10 mouse cellular contexts compared by ENCODE assay signal in the genomic region with DNA sequence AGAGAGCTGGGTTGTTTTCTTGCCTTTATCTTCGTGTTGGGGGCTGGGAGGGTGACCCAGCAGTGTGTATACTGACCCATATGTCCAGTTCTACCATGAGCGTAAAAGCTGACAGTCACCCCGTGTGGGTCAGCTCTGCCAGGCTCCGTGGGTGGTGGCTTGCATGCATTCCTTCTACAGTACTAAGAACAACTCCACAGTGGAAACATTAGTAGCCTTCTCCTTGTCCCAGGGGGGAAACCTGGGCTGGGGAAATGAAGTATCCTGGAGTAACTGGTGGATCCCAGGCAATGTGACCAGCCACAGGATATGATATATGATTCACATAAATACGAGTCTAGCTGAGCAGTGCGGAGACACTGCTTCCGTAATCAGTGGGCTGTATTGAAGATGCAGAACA. TPM values are rescaled to one million over a fixed set of nuclear protein-coding genes. Genes with fewer than 3 reads are reported as not detected.
DNase-seq lines count a peak whose midpoint lies in the region; ATAC-seq and TF ChIP-seq lines count a peak whose summit lies in the region.
"Had no signal": no experiment of that assay in that cellular context is flagged by ENCODE, and none has a peak within 500 bp of the region (broad histone marks: within the 10 kb centered on the region; RNA-seq: fewer than 3 reads in every experiment).

No protein-coding gene starts in this region.

- H3K36me3 ChIP-seq in heart, embryonic 13.5 days, result peaks cover 15% of the 10 kb centered on the region
- no peaks in the 10 kb centered on the region for H3K36me3 ChIP-seq in heart, adult 2 months (ENCODE audit: control insufficient read depth, insufficient read depth, low read length)
- H3K36me3 ChIP-seq in hindbrain, embryonic 15.5 days, result no peaks in the 10 kb centered on the region
- no peaks in the 10 kb centered on the region for H3K36me3 ChIP-seq in midbrain, embryonic 15.5 days (replicated peaks)

- H3K9me3 ChIP-seq in heart, embryonic 13.5 days, result no peaks in the 10 kb centered on the region
- H3K9me3 ChIP-seq in hindbrain, embryonic 15.5 days, result no peaks in the 10 kb centered on the region
- no peaks in the 10 kb centered on the region for H3K9me3 ChIP-seq in midbrain, embryonic 15.5 days

- H3K27me3 ChIP-seq in heart, embryonic 13.5 days (replicated peaks), result no peaks in the 10 kb centered on the region
- no peaks in the 10 kb centered on the region for H3K27me3 ChIP-seq in heart, adult 2 months (ENCODE audit: control insufficient read depth, insufficient read depth, low read length)
- peaks cover 32% of the 10 kb centered on the region for H3K27me3 ChIP-seq in hindbrain, embryonic 15.5 days
- peaks cover 25% of the 10 kb centered on the region for H3K27me3 ChIP-seq in midbrain, embryonic 15.5 days (replicated peaks)

- H3K4me2 ChIP-seq in heart, embryonic 13.5 days, result peak overlapping the region; percentile 83
- H3K4me2 ChIP-seq in hindbrain, embryonic 15.5 days, result peak overlapping the region; percentile 96
- peak overlapping the region; percentile 99 for H3K4me2 ChIP-seq in midbrain, embryonic 15.5 days

- intact Hi-C loops in heart, adult 2 months (cut with DNase I), result no loop called here
- intact Hi-C loops in left cerebral cortex, postnatal 25 days (cut with DNase I), result no loop called here
- intact Hi-C loops in left cerebral cortex, postnatal 14 days (cut with DNase I), result no loop called here

- H3K27ac ChIP-seq in heart, embryonic 13.5 days (replicated peaks), result peak overlapping the region; percentile 96
- no peak overlapping the region for H3K27ac ChIP-seq in heart, adult 2 months
- no peak overlapping the region for H3K27ac ChIP-seq in hindbrain, embryonic 15.5 days (replicated peaks)
- no peak overlapping the region for H3K27ac ChIP-seq in midbrain, embryonic 15.5 days
- H3K27ac ChIP-seq: liver, embryonic 14.5 days had no signal

- peaks cover 2% of the 10 kb centered on the region; the same call in 1 of the 2 replicates for H3K79me2 ChIP-seq in heart, adult 2 months (replicated peaks; ENCODE audit: control insufficient read depth, insufficient read depth, low read length)

- TF ChIP-seq EP300 in heart, adult 2 months (IDR thresholded peaks at IDR 0.05; ENCODE audit: insufficient read depth, low read depth, low read length), result no peak

- H3K4me3 ChIP-seq in heart, embryonic 13.5 days, result peak overlapping the region; percentile 80
- H3K4me3 ChIP-seq in heart, adult 2 months, result no peak overlapping the region
- peak overlapping the region; percentile 63 for H3K4me3 ChIP-seq in hindbrain, embryonic 15.5 days
- H3K4me3 ChIP-seq in midbrain, embryonic 15.5 days, result peak overlapping the region; percentile 59; the same call in 1 of the 2 replicates

- peaks cover 79% of the 10 kb centered on the region for H3K4me1 ChIP-seq in heart, embryonic 13.5 days
- H3K4me1 ChIP-seq in heart, adult 2 months (ENCODE audit: control insufficient read depth, insufficient read depth, low read length), result peaks cover 9% of the 10 kb centered on the region
- H3K4me1 ChIP-seq in hindbrain, embryonic 15.5 days (replicated peaks), result peaks cover 29% of the 10 kb centered on the region
- H3K4me1 ChIP-seq in midbrain, embryonic 15.5 days, result peaks cover 22% of the 10 kb centered on the region

- TF ChIP-seq CTCF in heart, adult 2 months (IDR thresholded peaks at IDR 0.05), result no peak

- WGBS in heart, embryonic 13.5 days, result 20% methylated on average over 7 of the region's 7 CpGs
- WGBS in heart, adult 2 months, result 29% methylated on average over 7 of the region's 7 CpGs
- 17% methylated on average over 7 of the region's 7 CpGs for WGBS in hindbrain, embryonic 15.5 days
- 26% methylated on average over 7 of the region's 7 CpGs for WGBS in midbrain, embryonic 15.5 days

- DNase-seq in heart, adult 2 months, result no peak
- DNase-seq in NIH3T3 (ENCODE audit: low read depth), result peak; percentile 72
- DNase-seq in left cerebral cortex, postnatal 25 days (ENCODE audit: low spot score in 2 of 2), result no peak
- DNase-seq in left cerebral cortex, postnatal 14 days (ENCODE audit: low spot score in 2 of 2), result no peak
- DNase-seq in cerebellum, adult 11-12 months, result no peak
- DNase-seq: adrenal gland, postnatal 36 days had no signal

- ATAC-seq in heart, embryonic 13.5 days (ENCODE audit: extremely low read depth, insufficient number of reproducible peaks, low FRiP score, low TSS enrichment), result no peak
- no peak for ATAC-seq in hindbrain, embryonic 15.5 days (ENCODE audit: low FRiP score, low read depth)
- no peak for ATAC-seq in midbrain, embryonic 15.5 days (replicated peaks)

- TF ChIP-seq POLR2A in heart, adult 2 months (IDR thresholded peaks at IDR 0.05; ENCODE audit: insufficient read depth, low read depth, low read length), result no peak

- H3K9ac ChIP-seq in heart, embryonic 13.5 days, result peak overlapping the region; percentile 93
- no peak overlapping the region for H3K9ac ChIP-seq in heart, adult 2 months (ENCODE audit: low read depth, low read length)
- no peak overlapping the region for H3K9ac ChIP-seq in hindbrain, embryonic 15.5 days
- no peak overlapping the region for H3K9ac ChIP-seq in midbrain, embryonic 15.5 days
- H3K9ac ChIP-seq: liver, embryonic 14.5 days had no signal

RNA-seq across cellular contexts. Expression of gene Erbb2, which starts 1.5 kb away (rescaled TPM):
- polyA plus RNA-seq in heart, embryonic 13.5 days (2015; fragmentation: Nextera tagmentation; extraction: Ambion mirVana), result 48.1 and 49.0 TPM in 2 replicates
- 1 to 10 TPM; 6.6 to 6.9 TPM for total RNA-seq in heart, adult 2 months (2021)
- polyA plus RNA-seq in heart, adult 2 months (2012; rRNA removed), result 8.4 and 9.2 TPM in 2 replicates
- polyA plus RNA-seq in hindbrain, embryonic 15.5 days (2015; fragmentation: Nextera tagmentation; extraction: Ambion mirVana), result 8.9 and 9.0 TPM in 2 replicates
- 6.8 and 7.7 TPM in 2 replicates for polyA plus RNA-seq in midbrain, embryonic 15.5 days (2015; fragmentation: Nextera tagmentation; extraction: Ambion mirVana)
- total RNA-seq in left cerebral cortex, postnatal 25 days (2021), result 1 to 10 TPM; 1.8 to 2.4 TPM
- 1 to 10 TPM; 2.0 to 3.2 TPM for total RNA-seq in left cerebral cortex, postnatal 14 days (2021)

RNA-seq across cellular contexts. Expression of gene Pgap3, which starts 13.4 kb away (rescaled TPM):
- 19.0 and 19.1 TPM in 2 replicates for polyA plus RNA-seq in heart, embryonic 13.5 days (2015; fragmentation: Nextera tagmentation; extraction: Ambion mirVana)
- total RNA-seq in heart, adult 2 months (2021), result 1 to 10 TPM; 7.7 to 8.5 TPM
- polyA plus RNA-seq in heart, adult 2 months (2012; rRNA removed), result 18.8 and 21.1 TPM in 2 replicates
- 7.4 and 9.6 TPM in 2 replicates for polyA plus RNA-seq in hindbrain, embryonic 15.5 days (2015; fragmentation: Nextera tagmentation; extraction: Ambion mirVana)
- 9.6 and 9.9 TPM in 2 replicates for polyA plus RNA-seq in midbrain, embryonic 15.5 days (2015; fragmentation: Nextera tagmentation; extraction: Ambion mirVana)
- total RNA-seq in left cerebral cortex, postnatal 25 days (2021), result 10 to 100 TPM; 10.1 to 11.3 TPM
- 10 to 100 TPM; 10.7 to 11.1 TPM for total RNA-seq in left cerebral cortex, postnatal 14 days (2021)

RNA-seq across cellular contexts. Expression of gene Mien1, which starts 25.1 kb away (rescaled TPM):
- 93.8 and 113 TPM in 2 replicates for polyA plus RNA-seq in heart, embryonic 13.5 days (2015; fragmentation: Nextera tagmentation; extraction: Ambion mirVana)
- 10 to 100 TPM; 61.6 to 63.6 TPM for total RNA-seq in heart, adult 2 months (2021)
- 53.5 and 80.0 TPM in 2 replicates for polyA plus RNA-seq in heart, adult 2 months (2012; rRNA removed)
- 246 and 250 TPM in 2 replicates for polyA plus RNA-seq in hindbrain, embryonic 15.5 days (2015; fragmentation: Nextera tagmentation; extraction: Ambion mirVana)
- polyA plus RNA-seq in midbrain, embryonic 15.5 days (2015; fragmentation: Nextera tagmentation; extraction: Ambion mirVana), result 233 and 238 TPM in 2 replicates
- total RNA-seq in left cerebral cortex, postnatal 25 days (2021), result 100 to 1,000 TPM; 119 to 120 TPM
- total RNA-seq in left cerebral cortex, postnatal 14 days (2021), result 100 to 1,000 TPM; 105 to 106 TPM

RNA-seq across cellular contexts. Expression of gene Pnmt, which starts 27.5 kb away (rescaled TPM):
- polyA plus RNA-seq in heart, embryonic 13.5 days (2015; fragmentation: Nextera tagmentation; extraction: Ambion mirVana), result 1.3 and 1.5 TPM in 2 replicates
- total RNA-seq in heart, adult 2 months (2021), result 1 to 10 TPM in 1 of 2 experiments, under 1 TPM in 1; 0.91 to 1.5 TPM
- polyA plus RNA-seq in heart, adult 2 months (2012; rRNA removed), result 1.6 and 2.6 TPM in 2 replicates
- polyA plus RNA-seq in hindbrain, embryonic 15.5 days (2015; fragmentation: Nextera tagmentation; extraction: Ambion mirVana), result 3.7 and 4.0 TPM in 2 replicates
- 1.2 and 1.3 TPM in 2 replicates for polyA plus RNA-seq in midbrain, embryonic 15.5 days (2015; fragmentation: Nextera tagmentation; extraction: Ambion mirVana)
- under 1 TPM; 0.39 to 0.73 TPM for total RNA-seq in left cerebral cortex, postnatal 25 days (2021)
- total RNA-seq in left cerebral cortex, postnatal 14 days (2021), result 1 to 10 TPM in 1 of 2 experiments, under 1 TPM in 1; 0.78 to 1.0 TPM
- polyA plus RNA-seq: liver, embryonic 14.5 days had no signal

RNA-seq across cellular contexts. Expression of gene Tcap, which starts 30.1 kb away (rescaled TPM):
- polyA plus RNA-seq in heart, embryonic 13.5 days (2015; fragmentation: Nextera tagmentation; extraction: Ambion mirVana), result 159 and 184 TPM in 2 replicates
- total RNA-seq in heart, adult 2 months (2021), result 1,000 to 10,000 TPM; 1,095 to 3,136 TPM
- 1,250 and 1,827 TPM in 2 replicates for polyA plus RNA-seq in heart, adult 2 months (2012; rRNA removed)
- 0.39 TPM in 1 of 2 replicates, not detected in the other for polyA plus RNA-seq in hindbrain, embryonic 15.5 days (2015; fragmentation: Nextera tagmentation; extraction: Ambion mirVana)
- polyA plus RNA-seq in midbrain, embryonic 15.5 days (2015; fragmentation: Nextera tagmentation; extraction: Ambion mirVana), result 0.43 TPM in 1 of 2 replicates, not detected in the other
- total RNA-seq in left cerebral cortex, postnatal 25 days (2021), result 10 to 100 TPM in 1 of 2 experiments, 1 to 10 TPM in 1; 9.3 to 11.6 TPM
- 10 to 100 TPM in 1 of 2 experiments, 1 to 10 TPM in 1; 8.8 to 13.1 TPM for total RNA-seq in left cerebral cortex, postnatal 14 days (2021)
